Mouse (Mus musculus) spleen, postnatal 14 days (tissue): Measurements from ENCODE around the gene Pcna.
A peak's percentile ranks its signal among the peaks of the same experiment; 100 is the strongest.
"Not testable (repeated sequence)": the region's sequence is repeated elsewhere in the genome, so short reads cannot be mapped to it uniquely, and the experiment has no call there.

Source experiments
- DNase-seq, 2 experiments: peaks; one replicate each; pipeline ENCODE4 v3.0.0; 2021 to 2022; ENCODE audit warnings: low spot score in 2 of 2

The Pcna gene

DNA sequence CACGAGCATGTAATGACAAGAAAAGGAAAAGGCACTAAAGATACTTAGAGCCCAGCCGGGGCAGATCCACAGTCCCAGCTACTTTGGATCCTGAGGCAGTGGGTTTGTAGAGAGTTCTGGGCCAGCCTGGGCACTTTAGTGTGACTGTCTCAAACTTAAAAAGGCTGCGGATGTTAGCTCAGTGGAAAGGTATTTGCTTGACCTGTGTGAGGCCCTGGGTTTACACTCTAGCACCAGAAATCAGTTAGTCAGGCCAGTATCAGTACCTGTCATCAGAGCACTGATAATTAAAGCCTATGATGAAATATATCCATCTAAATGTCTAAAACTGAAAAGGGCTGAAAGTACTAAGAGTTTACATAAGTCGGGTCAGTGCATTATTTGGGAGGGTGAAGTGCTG, 23.1 kb upstream of the Pcna start:
- no peak for DNase-seq

DNA sequence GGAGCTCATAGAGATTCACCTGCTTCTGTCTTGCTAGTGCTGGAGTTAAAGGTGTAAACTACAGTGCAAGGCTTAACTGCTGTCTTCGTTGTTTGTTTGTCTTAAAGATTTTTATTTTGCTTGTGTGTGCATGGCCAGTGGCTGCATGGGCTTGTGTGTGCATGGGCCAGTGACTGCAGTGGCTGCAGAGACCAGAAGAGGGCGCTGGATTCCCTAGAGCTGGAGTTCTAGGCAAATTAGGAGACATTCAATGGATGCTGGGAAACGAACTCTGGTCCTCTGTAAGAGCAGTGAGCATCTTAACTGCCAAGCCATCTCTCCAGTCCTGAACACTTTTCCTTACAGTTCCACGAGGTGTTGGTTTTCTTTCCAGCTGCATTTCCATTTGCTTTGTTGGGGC, 22.4 kb upstream of the Pcna start:
- DNase-seq, result no peak

DNA sequence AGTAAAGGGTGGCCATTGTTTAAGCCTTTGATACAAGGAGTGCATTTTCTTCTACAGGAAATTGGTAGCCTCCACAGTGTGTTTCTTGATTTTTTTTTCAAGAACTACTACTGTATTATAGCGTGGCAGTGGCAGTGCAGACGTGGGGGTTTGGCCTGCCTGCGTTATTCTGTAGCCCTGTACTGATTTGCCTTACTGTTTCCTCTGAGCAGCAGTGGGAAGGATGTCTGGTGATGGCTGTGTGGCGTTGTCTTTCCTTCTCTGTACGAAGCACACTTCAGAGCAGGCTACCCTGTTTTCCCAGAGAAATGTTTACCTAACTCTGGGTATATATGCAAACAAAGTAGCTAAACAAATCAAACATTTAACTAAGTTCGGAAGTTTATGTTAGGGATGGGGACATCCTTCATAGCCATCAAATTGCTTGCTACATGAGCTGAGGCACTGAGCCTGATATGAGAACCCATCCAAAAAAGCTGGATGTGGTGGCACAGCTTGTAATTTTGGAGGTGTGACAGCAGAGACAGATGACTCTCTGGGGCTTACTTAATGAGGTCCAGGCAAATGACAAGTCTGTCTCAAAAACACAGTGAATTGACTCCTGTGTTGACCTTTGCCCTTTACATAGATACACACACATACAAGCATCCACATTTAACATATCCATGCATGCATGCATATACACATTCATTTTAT, 19.7 kb upstream of the Pcna start:
- DNase-seq, result no peak

DNA sequence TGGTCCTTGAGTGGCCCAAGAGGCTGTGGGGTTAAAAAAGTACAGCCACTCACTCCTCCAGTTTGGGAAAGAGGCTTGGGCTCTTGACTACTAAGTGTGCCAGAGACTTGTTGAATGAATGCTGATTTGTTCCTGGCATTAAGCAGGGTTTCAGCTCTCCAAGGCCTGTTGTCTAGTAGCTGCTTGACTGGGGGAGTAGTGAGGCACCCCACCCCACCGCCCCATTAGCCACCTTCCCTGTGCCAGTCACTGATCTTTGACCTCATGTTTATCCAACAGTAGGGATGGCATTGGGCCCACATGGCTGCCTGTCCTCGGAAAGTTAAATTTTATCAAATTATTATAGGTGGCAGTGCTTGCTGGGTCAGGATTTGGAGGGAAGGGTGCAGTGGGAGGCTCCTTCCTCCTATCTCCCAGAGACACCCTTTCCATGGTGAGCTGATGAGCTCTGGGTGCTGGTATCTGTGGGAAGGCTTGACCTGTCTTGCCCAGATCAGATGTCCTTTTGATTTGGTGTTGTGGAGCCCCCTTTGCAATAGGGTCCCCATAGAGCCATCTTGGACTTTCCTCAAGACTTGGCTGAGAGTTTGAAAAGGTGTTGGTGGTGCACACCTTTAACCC, 17.3 kb upstream of the Pcna start:
- no peak for DNase-seq

DNA sequence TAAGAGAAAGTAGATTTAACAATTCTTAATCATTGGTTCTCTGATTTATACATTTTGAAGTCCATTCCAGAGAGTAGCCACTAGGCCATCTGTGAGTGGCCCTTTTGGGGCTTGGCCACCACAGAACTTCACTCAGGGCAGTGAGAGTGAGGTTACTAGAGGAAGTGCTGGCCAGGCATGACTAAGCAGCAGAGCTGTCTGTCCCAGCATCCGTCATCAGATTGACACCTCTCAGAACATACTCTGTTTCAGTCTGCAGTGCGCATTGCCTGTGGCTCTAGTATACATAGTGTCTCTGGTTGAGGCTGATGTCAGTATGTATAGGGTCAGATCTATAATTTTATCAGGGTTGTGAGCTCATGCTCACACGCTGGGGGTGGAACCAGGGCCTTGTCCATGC, 16.1 kb upstream of the Pcna start:
- DNase-seq, result no peak

DNA sequence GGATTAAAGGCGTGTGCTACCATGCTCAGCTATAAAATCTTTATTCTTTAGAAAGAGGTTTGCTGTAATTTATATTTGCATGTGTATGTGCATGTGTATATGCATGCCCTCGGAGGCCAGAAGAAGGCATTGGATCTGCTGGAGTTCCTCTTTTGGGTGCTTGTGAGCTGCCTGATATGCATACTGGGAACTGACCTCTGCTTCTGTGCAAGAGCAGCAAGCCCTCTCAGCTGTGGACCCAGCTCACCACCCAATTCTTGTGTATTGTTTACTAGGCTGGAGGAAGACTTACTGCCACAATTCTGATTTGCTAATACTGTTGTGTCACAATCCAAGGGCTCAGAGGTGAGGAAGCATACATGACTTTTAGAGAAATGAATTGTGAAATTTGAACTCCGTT, 13.0 kb upstream of the Pcna start:
- DNase-seq, result no peak

DNA sequence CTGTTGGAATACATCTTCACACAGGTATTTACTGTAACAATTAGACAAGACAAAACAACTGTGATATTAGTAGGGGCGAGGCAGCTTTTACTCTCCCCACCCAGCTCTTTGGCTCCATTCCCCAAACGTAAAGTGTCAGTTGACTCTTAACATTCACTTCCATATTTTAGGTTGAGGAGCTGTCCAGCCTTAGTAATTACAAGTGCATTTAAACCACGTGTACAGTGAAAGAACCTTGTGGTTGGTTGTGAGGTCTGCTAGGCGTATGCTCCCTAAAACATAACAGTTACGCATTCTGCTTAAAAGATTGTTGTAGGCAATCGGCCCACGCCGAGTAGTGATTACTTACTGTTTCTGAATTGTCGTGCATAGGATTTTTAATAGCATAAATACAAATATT, 12.1 kb upstream of the Pcna start:
- DNase-seq, result no peak

DNA sequence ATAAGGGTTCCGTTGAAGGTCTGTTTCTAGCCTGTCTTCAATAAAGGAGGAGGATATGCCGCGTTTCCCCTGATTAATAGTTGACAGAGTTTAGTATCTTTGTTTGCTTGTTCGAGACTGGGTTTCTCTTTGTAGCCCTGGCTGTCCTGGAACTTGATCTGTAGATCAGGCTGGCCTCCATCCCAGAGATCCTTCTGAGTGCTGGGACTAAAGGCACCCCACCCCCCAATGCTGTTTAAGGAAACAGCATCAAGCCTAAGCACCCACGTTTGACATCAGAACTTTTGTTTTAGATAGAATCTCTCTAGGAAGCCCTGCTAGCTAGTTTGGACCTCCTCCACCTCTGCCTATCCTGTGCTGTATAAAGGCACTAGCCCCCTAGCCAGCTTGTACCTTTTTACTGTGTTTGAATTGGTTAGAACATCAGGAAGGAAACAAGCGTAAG, 11.2 kb upstream of the Pcna start:
- no peak for DNase-seq

DNA sequence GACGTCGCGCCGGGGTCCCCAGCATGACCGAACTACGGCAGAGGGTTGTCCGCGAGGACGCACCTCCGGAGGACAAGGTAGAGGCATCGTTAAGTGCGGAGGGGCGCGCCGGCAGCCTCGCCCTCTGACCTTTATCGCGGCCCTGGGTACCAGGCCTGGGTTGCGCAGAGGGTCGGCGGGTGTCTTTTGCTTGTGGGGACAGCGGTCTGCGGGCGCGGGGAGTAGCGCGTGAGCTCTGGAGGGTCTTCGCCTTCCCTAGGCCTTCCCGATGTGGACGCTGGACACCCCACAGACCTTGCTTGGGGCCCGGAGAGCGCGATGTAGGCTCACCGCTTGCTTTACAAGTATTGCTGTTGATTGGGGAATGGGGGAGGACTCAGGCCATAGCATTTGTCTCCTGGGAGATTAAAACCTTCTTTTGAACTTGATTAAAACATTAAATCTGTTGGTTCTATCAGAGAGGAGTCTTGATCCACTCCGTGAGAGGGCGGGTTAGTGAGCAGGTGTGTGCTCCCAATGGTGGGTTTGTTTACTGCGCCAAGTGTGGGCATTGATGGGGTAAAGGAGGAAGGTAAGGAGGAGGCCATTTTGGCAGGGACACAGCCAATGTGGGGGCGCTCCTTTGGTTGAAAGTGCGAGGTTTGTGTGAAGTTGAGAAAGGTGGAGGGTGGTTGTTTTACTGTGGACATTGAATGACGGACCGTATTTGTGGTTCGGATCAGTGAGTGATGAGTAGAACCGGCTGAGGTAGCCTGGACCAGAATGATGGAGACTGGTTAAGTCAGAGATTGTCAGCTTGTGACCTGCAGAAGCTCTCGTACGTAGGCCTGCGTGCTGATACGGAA, 10.5 kb upstream of the Pcna start:
- DNase-seq, result peak in 1 of 2 experiments; percentile 23

DNA sequence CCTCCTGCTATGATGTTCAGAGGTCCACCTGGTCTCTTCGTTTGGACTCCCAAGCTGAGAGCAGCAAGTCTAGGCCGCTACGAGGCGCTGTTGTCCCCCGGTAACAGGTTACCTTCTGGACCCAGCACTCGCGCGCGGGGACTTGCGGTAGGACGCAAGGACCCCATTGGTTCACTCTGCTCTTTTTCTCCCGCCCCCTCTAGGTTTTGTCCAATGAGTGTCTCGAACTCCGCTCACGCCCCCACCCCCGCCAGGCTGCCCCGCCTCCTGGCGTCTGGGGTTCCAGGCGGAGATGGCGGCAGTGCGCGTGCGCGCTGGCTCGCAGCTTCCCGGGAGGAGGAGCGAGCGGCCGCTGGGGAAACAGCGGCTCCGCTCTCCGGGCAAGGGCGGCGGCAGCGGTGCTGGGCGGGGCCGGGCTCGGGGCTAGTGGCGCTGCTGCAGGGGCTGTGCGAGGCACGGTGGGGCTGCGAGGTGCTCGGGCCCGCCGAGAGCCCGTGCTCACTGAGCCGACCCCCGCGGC, 9.8 kb upstream of the Pcna start, which contains the start of gene Cds2:
TSS of gene Cds2 (plus strand) at position 270 of the 520 bp plus-strand sequence.
- DNase-seq, result peak; percentile 99

DNA sequence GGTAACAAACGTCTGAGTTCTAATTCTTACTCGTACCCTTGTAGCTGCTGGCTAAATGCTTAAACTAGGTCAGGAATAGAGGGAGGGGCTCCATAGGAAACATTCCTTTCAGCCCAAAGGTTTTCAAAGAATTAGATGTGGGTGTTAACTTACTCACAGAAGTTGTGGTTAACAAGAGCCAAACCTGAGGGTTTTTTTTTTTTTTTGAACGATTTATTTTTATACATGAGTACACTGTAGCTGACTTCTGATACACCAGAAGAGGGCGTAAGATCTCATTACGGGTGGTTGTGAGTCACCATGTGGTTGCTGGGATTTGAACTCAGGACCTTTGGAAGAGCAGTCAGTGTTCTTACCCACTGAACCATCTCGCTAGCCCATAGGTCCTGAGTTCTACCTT, 9.1 kb upstream of the Pcna start:
- DNase-seq, result no peak

DNA sequence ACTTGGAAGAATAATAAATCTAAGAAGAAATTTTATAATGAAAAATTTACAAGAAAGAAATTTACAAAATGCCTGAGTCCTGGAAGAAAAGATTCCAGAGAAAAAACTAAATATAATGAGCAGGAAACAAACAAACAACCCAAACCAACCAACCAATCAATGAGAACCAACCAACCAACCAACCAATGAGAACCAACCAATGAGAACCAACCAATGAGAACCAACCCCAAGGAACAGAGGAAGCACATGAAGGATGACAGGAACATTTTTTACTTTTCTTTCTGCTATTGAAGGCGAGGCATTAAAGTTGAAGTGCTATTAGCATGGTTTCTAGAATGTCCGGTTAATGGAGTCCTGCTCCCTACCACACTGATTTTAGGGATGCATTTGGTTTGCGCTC, 7.5 kb upstream of the Pcna start:
- DNase-seq, result no peak

DNA sequence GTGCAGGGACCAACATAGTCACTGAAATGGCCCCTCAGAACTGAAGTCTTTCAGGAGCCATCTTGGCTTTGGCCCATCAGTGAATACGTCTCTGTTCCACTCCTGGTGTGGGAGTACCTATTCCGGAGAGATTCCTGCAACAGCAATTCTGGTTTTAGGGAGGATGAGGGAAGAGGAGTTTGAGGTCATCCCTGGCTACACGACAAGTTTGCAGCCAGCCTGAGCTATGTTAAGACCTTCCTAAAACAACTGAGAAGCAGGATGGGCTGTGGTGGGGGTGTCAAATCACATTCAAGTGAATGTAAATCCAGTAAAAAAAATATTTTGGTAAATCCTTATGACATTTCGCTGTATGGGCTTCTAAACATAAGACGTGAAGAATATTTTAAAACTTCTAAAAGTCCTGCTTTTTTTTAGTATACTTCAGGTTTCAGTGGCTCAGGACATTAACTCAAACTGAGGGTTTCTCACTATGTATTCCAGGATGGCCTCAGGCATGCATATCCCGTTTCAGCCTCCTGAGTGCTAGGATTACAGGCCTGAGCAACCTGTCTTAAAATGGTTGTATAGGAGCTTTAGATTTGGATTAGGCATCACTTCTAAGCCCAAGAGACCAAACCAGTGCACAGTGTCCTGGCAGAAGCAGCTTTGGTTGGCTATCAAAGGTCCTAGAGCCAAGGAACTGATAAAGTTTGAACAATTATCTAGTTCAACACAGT, 4.4 kb upstream of the Pcna start:
- DNase-seq, result no peak

DNA sequence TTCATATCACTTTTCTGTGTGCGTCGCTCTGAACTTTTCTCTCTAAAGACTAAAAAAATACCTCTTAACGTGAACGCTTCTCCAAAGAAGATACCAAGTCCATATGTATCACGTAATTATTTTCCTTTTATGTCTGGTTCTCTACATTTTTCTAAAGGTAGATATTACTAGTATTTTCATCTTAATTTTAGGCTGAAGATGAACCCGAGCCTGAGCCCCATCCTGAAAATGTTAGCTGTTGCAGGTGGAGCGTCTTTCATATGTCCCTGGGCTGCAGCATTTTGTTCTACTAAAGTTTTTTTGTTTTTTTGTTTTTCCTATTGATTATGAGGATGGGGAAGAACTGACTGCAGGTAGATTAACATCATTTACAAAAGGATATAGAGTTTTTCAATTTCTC, 489 bp upstream of the Pcna start:
- DNase-seq, result no peak

DNA sequence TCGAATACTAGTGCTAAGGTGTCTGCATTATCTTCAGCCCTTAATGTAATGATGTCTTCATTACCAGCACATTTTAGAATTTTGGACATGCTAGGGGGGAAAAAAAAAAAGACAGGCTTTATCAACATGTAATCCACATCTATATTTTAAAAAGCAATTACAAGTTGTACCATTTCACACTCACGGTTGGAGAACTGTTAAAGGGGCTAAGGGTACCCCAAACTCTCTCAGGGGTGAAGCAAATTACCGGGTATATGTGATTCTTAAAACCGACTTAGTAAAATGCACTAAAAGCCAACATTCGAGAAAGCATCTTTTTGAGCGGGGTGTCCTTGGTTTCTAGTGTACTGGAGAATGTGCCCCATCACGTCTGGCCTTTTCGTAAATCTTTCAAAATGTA, 1.2 kb downstream of the Pcna start:
- DNase-seq, result no peak

DNA sequence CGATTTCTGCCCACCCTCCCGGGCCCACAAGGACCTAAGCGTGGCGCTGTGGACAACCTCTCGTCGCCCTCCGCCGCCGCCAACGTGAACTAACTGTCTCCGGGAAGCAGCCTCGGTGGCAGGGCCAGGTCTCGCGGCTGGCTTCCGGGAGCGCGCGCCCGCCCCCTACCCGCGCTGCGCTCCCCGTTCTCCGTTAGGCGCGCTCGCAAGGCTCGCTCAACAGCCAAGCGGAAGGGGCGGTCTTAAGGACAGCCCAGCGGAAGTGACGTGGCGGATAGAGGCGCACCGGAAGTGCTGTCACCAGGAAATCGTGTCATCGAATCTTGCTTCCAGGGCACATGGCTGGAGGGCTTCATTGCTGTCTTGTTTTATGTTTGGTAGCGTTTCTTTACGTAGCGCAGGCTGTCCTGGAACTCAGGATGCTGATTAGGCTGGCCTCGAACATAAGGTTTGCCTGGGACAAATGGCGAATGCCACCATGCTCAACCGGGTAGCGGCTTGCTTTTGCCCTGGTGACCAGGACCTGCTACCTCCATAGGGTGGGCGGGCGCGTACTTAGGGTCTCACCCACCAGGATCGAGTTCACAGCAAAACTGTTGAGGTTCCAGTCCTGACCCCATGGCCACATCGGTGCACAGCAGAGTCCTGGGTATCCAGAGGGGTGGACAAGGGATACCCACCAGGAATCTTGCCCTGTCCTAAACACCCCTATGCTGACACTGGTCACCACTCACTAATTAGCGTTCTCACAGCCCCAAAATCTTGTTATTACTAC, 5.4 kb downstream of the Pcna start, which contains the start of gene Tmem230:
TSS of gene Tmem230 (minus strand) at position 269 of the 775 bp plus-strand sequence.
- peak; percentile 81 to 90 for DNase-seq

DNA sequence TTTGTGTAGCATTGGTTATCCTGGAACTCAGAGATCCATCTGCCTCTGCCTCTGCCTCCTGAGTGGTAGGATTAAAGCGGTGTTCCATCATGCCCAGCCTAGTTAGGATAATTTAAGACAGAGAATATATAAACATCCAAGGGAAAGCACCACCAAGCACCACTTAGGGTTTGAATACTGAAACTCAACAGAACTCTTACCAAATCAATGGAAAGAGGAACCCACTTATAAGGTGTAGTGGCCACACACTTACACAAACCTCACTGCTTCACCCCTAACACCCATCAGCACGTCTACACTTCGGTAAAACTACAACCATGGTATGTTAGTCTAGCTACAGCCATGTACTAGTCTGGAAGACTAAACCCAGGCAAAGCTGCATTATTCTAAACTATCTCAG, 9.7 kb downstream of the Pcna start:
- DNase-seq, result no peak

DNA sequence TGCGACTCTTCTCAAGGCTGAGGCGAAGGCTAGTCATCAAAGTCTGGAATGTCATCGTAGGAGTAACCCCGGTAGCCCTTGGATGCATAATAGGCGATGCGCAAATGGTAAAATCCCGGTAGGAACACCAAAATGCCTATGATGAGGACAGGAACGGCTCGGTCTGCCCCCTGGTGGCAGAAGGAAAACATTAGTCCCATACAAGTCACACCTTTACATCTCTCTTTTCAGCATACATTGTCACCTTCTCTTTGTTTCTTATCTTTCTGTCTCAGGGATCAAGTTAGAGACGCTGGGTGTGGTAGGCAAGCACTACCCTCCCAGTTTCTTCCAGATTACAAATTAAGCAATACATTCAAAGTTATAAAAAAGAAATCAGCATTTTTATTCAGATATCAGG, 12.7 kb downstream of the Pcna start:
- DNase-seq, result peak in 1 of 2 experiments; percentile 14

DNA sequence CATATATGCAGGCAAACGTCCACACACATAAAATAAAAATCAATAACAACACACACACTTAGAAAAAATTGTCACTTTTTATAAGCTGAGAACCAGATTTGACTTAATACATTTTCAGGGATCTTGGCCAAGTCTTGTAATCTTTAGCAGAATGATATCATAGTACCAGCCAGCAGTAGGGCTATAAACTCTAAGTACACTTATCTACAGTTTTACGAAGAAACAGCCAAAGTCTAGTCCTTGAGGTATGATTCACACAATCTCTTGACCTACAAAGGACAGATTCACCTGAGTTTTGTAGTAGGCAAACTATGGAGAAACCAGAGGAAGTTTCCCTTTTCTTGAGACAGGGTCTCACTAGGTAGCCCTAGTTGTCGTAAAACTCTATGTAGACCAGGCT, 13.7 kb downstream of the Pcna start:
- not testable (repeated sequence) for DNase-seq

DNA sequence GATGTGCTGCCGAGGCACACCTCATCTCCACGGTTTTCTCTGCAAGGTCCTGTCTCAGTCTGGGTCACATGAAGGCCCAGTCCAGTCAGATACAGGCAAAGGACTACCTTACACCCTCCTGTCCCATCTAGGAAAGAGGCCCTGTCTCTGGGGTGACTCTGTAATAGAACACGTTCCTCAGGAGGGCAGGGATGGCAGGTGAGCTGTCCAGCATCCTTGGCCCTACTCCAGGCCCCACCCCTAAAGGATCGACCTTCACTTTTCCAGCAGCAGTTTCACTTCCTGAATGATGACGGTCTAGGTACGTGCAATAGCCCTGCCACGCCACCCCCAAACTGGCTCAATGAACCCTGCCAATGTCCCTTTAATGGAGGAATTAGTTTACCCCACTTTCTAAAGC, 17.1 kb downstream of the Pcna start:
- DNase-seq, result no peak

DNA sequence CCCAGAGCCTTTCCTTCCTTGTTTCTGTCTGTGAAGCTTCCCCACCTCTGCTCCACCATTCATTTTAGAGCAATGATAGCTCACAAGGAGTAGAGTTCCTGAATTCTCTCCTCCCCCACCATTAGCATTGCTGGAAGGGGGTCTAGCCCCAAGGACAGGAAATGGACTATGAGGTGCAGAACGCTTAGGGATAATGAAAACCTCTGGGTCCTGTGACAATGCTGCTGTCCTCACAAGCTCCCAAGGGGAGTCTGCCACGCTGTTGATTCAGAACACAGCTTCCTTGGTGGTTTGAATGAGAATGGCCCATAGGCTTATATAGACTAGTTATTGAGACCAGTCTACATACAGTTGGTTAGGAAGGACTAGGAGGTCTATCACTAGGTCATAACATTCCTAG, 17.8 kb downstream of the Pcna start:
- no peak for DNase-seq
